Mouse (Mus musculus): ENCODE data around the gene Ube2t. TPM values are rescaled to one million over a fixed set of nuclear protein-coding genes. Genes with fewer than 3 reads are reported as not detected.

The Ube2t gene
- polyA plus RNA-seq, 1 experiment from 2014 or later: 39.7 TPM

GRCm38 (mm10) chr1:135005696-135006095 lies 43.3 kb downstream of the Ube2t start:
- 33% methylated on average over 7 of the region's 7 CpGs for WGBS
- Histone ChIP-seq H3K4me3 (ENCODE audit: low read length) (no peak overlapping the region), H3K4me1 (ENCODE audit: insufficient read depth, low read length) (no peaks in the 10 kb centered on the region; the same call in 1 of the 2 replicates), H3K4me2 (replicated peaks; ENCODE audit: low read depth, low read length) (no peak overlapping the region), H3K27me3 (ENCODE audit: insufficient read depth, low read length) (no peaks in the 10 kb centered on the region), H3K36me3 (ENCODE audit: insufficient read depth, low read length) (no peaks in the 10 kb centered on the region), H3K9me3 (ENCODE audit: low read length) (no peaks in the 10 kb centered on the region), H3K9ac (replicated peaks; ENCODE audit: low read length) (no peak overlapping the region), H3K27ac (ENCODE audit: low read length) (no peak overlapping the region)
- no peak for ATAC-seq (ENCODE audit: low FRiP score, low TSS enrichment)

GRCm38 (mm10) chr1:135009833-135010232 lies 47.5 kb downstream of the Ube2t start:
- WGBS: 93% methylated on average over 3 of the region's 3 CpGs
- peaks cover 6% of the 10 kb centered on the region; the same call in 1 of the 2 replicates for H3K27me3 ChIP-seq (ENCODE audit: insufficient read depth, low read length)
- H3K9me3 ChIP-seq (ENCODE audit: low read length): no peaks in the 10 kb centered on the region
- H3K4me1 ChIP-seq (ENCODE audit: insufficient read depth, low read length): peaks cover 4% of the 10 kb centered on the region
- no peak overlapping the region for H3K9ac ChIP-seq (replicated peaks; ENCODE audit: low read length)
- no peak overlapping the region for H3K4me2 ChIP-seq (replicated peaks; ENCODE audit: low read depth, low read length)
- H3K4me3 ChIP-seq (ENCODE audit: low read length): no peak overlapping the region
- no peak for ATAC-seq (ENCODE audit: low FRiP score, low TSS enrichment)
- no peak overlapping the region for H3K27ac ChIP-seq (ENCODE audit: low read length)
- H3K36me3 ChIP-seq (ENCODE audit: insufficient read depth, low read length): no peaks in the 10 kb centered on the region

- Histone ChIP-seq H3K36me3 (ENCODE audit: insufficient read depth, low read length) (no peaks in the 10 kb centered on the region), H3K9ac (replicated peaks; ENCODE audit: low read length) (no peak overlapping the region), H3K4me1 (ENCODE audit: insufficient read depth, low read length) (peaks cover 8% of the 10 kb centered on the region; the same call in 1 of the 2 replicates), H3K27ac (ENCODE audit: low read length) (no peak overlapping the region), H3K4me3 (ENCODE audit: low read length) (no peak overlapping the region), H3K4me2 (replicated peaks; ENCODE audit: low read depth, low read length) (no peak overlapping the region), H3K9me3 (ENCODE audit: low read length) (no peaks in the 10 kb centered on the region), H3K27me3 (ENCODE audit: insufficient read depth, low read length) (peaks cover 6% of the 10 kb centered on the region; the same call in 1 of the 2 replicates)
- ATAC-seq (ENCODE audit: low FRiP score, low TSS enrichment): no peak
- WGBS: 93% methylated on average over 5 of the region's 5 CpGs
These were observed 49.5 kb downstream of the Ube2t start for GRCm38 (mm10) chr1:135011912-135012311.

- no peaks in the 10 kb centered on the region for H3K9me3 ChIP-seq (ENCODE audit: low read length)
- H3K4me2 ChIP-seq (replicated peaks; ENCODE audit: low read depth, low read length): no peak overlapping the region
- H3K4me1 ChIP-seq (ENCODE audit: insufficient read depth, low read length): peaks cover 8% of the 10 kb centered on the region; the same call in 1 of the 2 replicates
- H3K9ac ChIP-seq (replicated peaks; ENCODE audit: low read length): no peak overlapping the region
- WGBS: 78% methylated on average over 9 of the region's 9 CpGs
- ATAC-seq (ENCODE audit: low FRiP score, low TSS enrichment): no peak
- H3K4me3 ChIP-seq (ENCODE audit: low read length): no peak overlapping the region
- H3K27ac ChIP-seq (ENCODE audit: low read length): no peak overlapping the region
- no peaks in the 10 kb centered on the region for H3K36me3 ChIP-seq (ENCODE audit: insufficient read depth, low read length)
- H3K27me3 ChIP-seq (ENCODE audit: insufficient read depth, low read length): peaks cover 9% of the 10 kb centered on the region; the same call in 1 of the 2 replicates
These were observed 50.1 kb downstream of the Ube2t start for GRCm38 (mm10) chr1:135012472-135012871.

- no peak for ATAC-seq (ENCODE audit: low FRiP score, low TSS enrichment)
- peaks cover 19% of the 10 kb centered on the region for H3K4me1 ChIP-seq (ENCODE audit: insufficient read depth, low read length)
- no peaks in the 10 kb centered on the region for H3K36me3 ChIP-seq (ENCODE audit: insufficient read depth, low read length)
- H3K9me3 ChIP-seq (ENCODE audit: low read length): no peaks in the 10 kb centered on the region
- WGBS: 18% methylated on average over 10 of the region's 10 CpGs
- H3K27ac ChIP-seq (ENCODE audit: low read length): no peak overlapping the region
- H3K27me3 ChIP-seq (ENCODE audit: insufficient read depth, low read length): peaks cover 9% of the 10 kb centered on the region; the same call in 1 of the 2 replicates
- H3K9ac ChIP-seq (replicated peaks; ENCODE audit: low read length): no peak overlapping the region
- no peak overlapping the region for H3K4me2 ChIP-seq (replicated peaks; ENCODE audit: low read depth, low read length)
- no peak overlapping the region for H3K4me3 ChIP-seq (ENCODE audit: low read length)
These were observed 52.6 kb downstream of the Ube2t start for GRCm38 (mm10) chr1:135014921-135015445.

GRCm38 (mm10) chr1:135016907-135017655 lies 54.7 kb downstream of the Ube2t start:
- H3K27me3 ChIP-seq (ENCODE audit: insufficient read depth, low read length): peaks cover 12% of the 10 kb centered on the region; the same call in 1 of the 2 replicates
- 62% methylated on average over 10 of the region's 10 CpGs for WGBS
- no peaks in the 10 kb centered on the region for H3K36me3 ChIP-seq (ENCODE audit: insufficient read depth, low read length)
- H3K9me3 ChIP-seq (ENCODE audit: low read length): no peaks in the 10 kb centered on the region
- no peak overlapping the region for H3K4me2 ChIP-seq (replicated peaks; ENCODE audit: low read depth, low read length)
- H3K4me3 ChIP-seq (ENCODE audit: low read length): no peak overlapping the region
- H3K27ac ChIP-seq (ENCODE audit: low read length): no peak overlapping the region
- H3K4me1 ChIP-seq (ENCODE audit: insufficient read depth, low read length): peaks cover 35% of the 10 kb centered on the region
- no peak overlapping the region for H3K9ac ChIP-seq (replicated peaks; ENCODE audit: low read length)
- no peak for ATAC-seq (ENCODE audit: low FRiP score, low TSS enrichment)

- Histone ChIP-seq H3K4me1 (ENCODE audit: insufficient read depth, low read length) (peaks cover 35% of the 10 kb centered on the region), H3K27me3 (ENCODE audit: insufficient read depth, low read length) (peaks cover 12% of the 10 kb centered on the region; the same call in 1 of the 2 replicates), H3K9ac (replicated peaks; ENCODE audit: low read length) (no peak overlapping the region), H3K4me2 (replicated peaks; ENCODE audit: low read depth, low read length) (no peak overlapping the region), H3K27ac (ENCODE audit: low read length) (no peak overlapping the region), H3K9me3 (ENCODE audit: low read length) (no peaks in the 10 kb centered on the region), H3K36me3 (ENCODE audit: insufficient read depth, low read length) (no peaks in the 10 kb centered on the region), H3K4me3 (ENCODE audit: low read length) (no peak overlapping the region)
- WGBS: 86% methylated on average over 2 of the region's 2 CpGs
- ATAC-seq (ENCODE audit: low FRiP score, low TSS enrichment): no peak
These were observed 55.3 kb downstream of the Ube2t start for GRCm38 (mm10) chr1:135017656-135018015.

- Histone ChIP-seq H3K27ac (ENCODE audit: low read length) (no peak overlapping the region), H3K9me3 (ENCODE audit: low read length) (no peaks in the 10 kb centered on the region), H3K36me3 (ENCODE audit: insufficient read depth, low read length) (no peaks in the 10 kb centered on the region), H3K27me3 (ENCODE audit: insufficient read depth, low read length) (peaks cover 6% of the 10 kb centered on the region; the same call in 1 of the 2 replicates), H3K4me1 (ENCODE audit: insufficient read depth, low read length) (peaks cover 35% of the 10 kb centered on the region), H3K4me2 (replicated peaks; ENCODE audit: low read depth, low read length) (no peak overlapping the region), H3K9ac (replicated peaks; ENCODE audit: low read length) (no peak overlapping the region), H3K4me3 (ENCODE audit: low read length) (no peak overlapping the region)
- WGBS: 8% methylated on average over 13 of the region's 13 CpGs
- ATAC-seq (ENCODE audit: low FRiP score, low TSS enrichment): peak; percentile 30
These were observed 56.9 kb downstream of the Ube2t start for GRCm38 (mm10) chr1:135019087-135019774.

GRCm38 (mm10) chr1:135019775-135020167 lies 57.4 kb downstream of the Ube2t start:
- peaks cover 31% of the 10 kb centered on the region for H3K4me1 ChIP-seq (ENCODE audit: insufficient read depth, low read length)
- H3K9me3 ChIP-seq (ENCODE audit: low read length): no peaks in the 10 kb centered on the region
- WGBS: 49% methylated on average over 4 of the region's 4 CpGs
- no peak overlapping the region for H3K9ac ChIP-seq (replicated peaks; ENCODE audit: low read length)
- no peak overlapping the region for H3K4me3 ChIP-seq (ENCODE audit: low read length)
- H3K27me3 ChIP-seq (ENCODE audit: insufficient read depth, low read length): peaks cover 8% of the 10 kb centered on the region; the same call in 1 of the 2 replicates
- no peak overlapping the region for H3K27ac ChIP-seq (ENCODE audit: low read length)
- H3K36me3 ChIP-seq (ENCODE audit: insufficient read depth, low read length): no peaks in the 10 kb centered on the region
- no peak overlapping the region for H3K4me2 ChIP-seq (replicated peaks; ENCODE audit: low read depth, low read length)
- no peak for ATAC-seq (ENCODE audit: low FRiP score, low TSS enrichment)
